Mouse (Mus musculus): ENCODE data around the gene Gli2. TPM values are rescaled to one million over a fixed set of nuclear protein-coding genes. Genes with fewer than 3 reads are reported as not detected.

The Gli2 gene
- polyA plus RNA-seq, 1 experiment from 2014 or later = 1.1 TPM

GRCm38 (mm10) chr1:118952318-118952717 is 101.1 kb downstream of the Gli2 start:
- H3K9me3 ChIP-seq (replicated peaks; ENCODE audit: control insufficient read depth, low read length, poor library complexity, severe bottlenecking) = no peaks in the 10 kb centered on the region
- no peak overlapping the region for H3K4me3 ChIP-seq (ENCODE audit: low read depth, low read length)
- no peak for ATAC-seq
- no peaks in the 10 kb centered on the region for H3K27me3 ChIP-seq (ENCODE audit: control insufficient read depth, insufficient read depth, low read depth, low read length)
- 53% methylated on average over 5 of the region's 5 CpGs for WGBS
- H3K9ac ChIP-seq (ENCODE audit: low read depth, low read length) = no peak overlapping the region
- H3K27ac ChIP-seq (ENCODE audit: low read length) = no peak overlapping the region; the same call in 1 of the 2 replicates
- H3K4me1 ChIP-seq (ENCODE audit: control insufficient read depth, insufficient read depth, low read length) = peaks cover 7% of the 10 kb centered on the region
- no peak overlapping the region for H3K4me2 ChIP-seq (ENCODE audit: low read length)
- no peaks in the 10 kb centered on the region for H3K36me3 ChIP-seq (ENCODE audit: control insufficient read depth, insufficient read depth, low read length)

- Histone ChIP-seq H3K4me1 (ENCODE audit: control insufficient read depth, insufficient read depth, low read length) (no peaks in the 10 kb centered on the region), H3K36me3 (ENCODE audit: control insufficient read depth, insufficient read depth, low read length) (no peaks in the 10 kb centered on the region), H3K27me3 (ENCODE audit: control insufficient read depth, insufficient read depth, low read depth, low read length) (no peaks in the 10 kb centered on the region), H3K27ac (ENCODE audit: low read length) (no peak overlapping the region), H3K9me3 (replicated peaks; ENCODE audit: control insufficient read depth, low read length, poor library complexity, severe bottlenecking) (no peaks in the 10 kb centered on the region), H3K4me3 (ENCODE audit: low read depth, low read length) (no peak overlapping the region), H3K4me2 (ENCODE audit: low read length) (no peak overlapping the region), H3K9ac (ENCODE audit: low read depth, low read length) (no peak overlapping the region)
- no peak for ATAC-seq
- WGBS = 45% methylated on average over 2 of the region's 2 CpGs
Observed at GRCm38 (mm10) chr1:118948407-118948806, 105.0 kb downstream of the Gli2 start.

GRCm38 (mm10) chr1:118947221-118947620 is 106.2 kb downstream of the Gli2 start:
- ATAC-seq = no peak
- H3K4me2 ChIP-seq (ENCODE audit: low read length) = no peak overlapping the region
- H3K36me3 ChIP-seq (ENCODE audit: control insufficient read depth, insufficient read depth, low read length) = no peaks in the 10 kb centered on the region
- WGBS = 83% methylated on average over 4 of the region's 4 CpGs
- H3K4me3 ChIP-seq (ENCODE audit: low read depth, low read length) = no peak overlapping the region
- H3K9ac ChIP-seq (ENCODE audit: low read depth, low read length) = no peak overlapping the region
- no peaks in the 10 kb centered on the region for H3K4me1 ChIP-seq (ENCODE audit: control insufficient read depth, insufficient read depth, low read length)
- no peaks in the 10 kb centered on the region for H3K9me3 ChIP-seq (replicated peaks; ENCODE audit: control insufficient read depth, low read length, poor library complexity, severe bottlenecking)
- H3K27ac ChIP-seq (ENCODE audit: low read length) = no peak overlapping the region
- H3K27me3 ChIP-seq (ENCODE audit: control insufficient read depth, insufficient read depth, low read depth, low read length) = no peaks in the 10 kb centered on the region

- Histone ChIP-seq H3K9ac (ENCODE audit: low read depth, low read length) (no peak overlapping the region), H3K4me2 (ENCODE audit: low read length) (no peak overlapping the region), H3K9me3 (replicated peaks; ENCODE audit: control insufficient read depth, low read length, poor library complexity, severe bottlenecking) (no peaks in the 10 kb centered on the region), H3K4me3 (ENCODE audit: low read depth, low read length) (no peak overlapping the region), H3K36me3 (ENCODE audit: control insufficient read depth, insufficient read depth, low read length) (no peaks in the 10 kb centered on the region), H3K27me3 (ENCODE audit: control insufficient read depth, insufficient read depth, low read depth, low read length) (no peaks in the 10 kb centered on the region), H3K4me1 (ENCODE audit: control insufficient read depth, insufficient read depth, low read length) (peaks cover 7% of the 10 kb centered on the region; the same call in 1 of the 2 replicates), H3K27ac (ENCODE audit: low read length) (peak overlapping the region; percentile 52)
- WGBS = 36% methylated on average over 8 of the region's 8 CpGs
- ATAC-seq = peak; percentile 73
Observed at GRCm38 (mm10) chr1:118941336-118941735, 112.1 kb downstream of the Gli2 start.

- H3K9me3 ChIP-seq (replicated peaks; ENCODE audit: control insufficient read depth, low read length, poor library complexity, severe bottlenecking) = no peaks in the 10 kb centered on the region
- H3K4me2 ChIP-seq (ENCODE audit: low read length) = no peak overlapping the region
- H3K4me1 ChIP-seq (ENCODE audit: control insufficient read depth, insufficient read depth, low read length) = peaks cover 11% of the 10 kb centered on the region; the same call in 1 of the 2 replicates
- no peak overlapping the region for H3K9ac ChIP-seq (ENCODE audit: low read depth, low read length)
- no peaks in the 10 kb centered on the region for H3K36me3 ChIP-seq (ENCODE audit: control insufficient read depth, insufficient read depth, low read length)
- H3K4me3 ChIP-seq (ENCODE audit: low read depth, low read length) = no peak overlapping the region
- 33% methylated on average over 5 of the region's 5 CpGs for WGBS
- no peaks in the 10 kb centered on the region for H3K27me3 ChIP-seq (ENCODE audit: control insufficient read depth, insufficient read depth, low read depth, low read length)
- ATAC-seq = no peak
- no peak overlapping the region for H3K27ac ChIP-seq (ENCODE audit: low read length)
Observed at GRCm38 (mm10) chr1:118940269-118940840, 113.1 kb downstream of the Gli2 start.

GRCm38 (mm10) chr1:118938206-118938605 is 115.2 kb downstream of the Gli2 start:
- Histone ChIP-seq H3K9ac (ENCODE audit: low read depth, low read length) (no peak overlapping the region), H3K36me3 (ENCODE audit: control insufficient read depth, insufficient read depth, low read length) (no peaks in the 10 kb centered on the region), H3K9me3 (replicated peaks; ENCODE audit: control insufficient read depth, low read length, poor library complexity, severe bottlenecking) (no peaks in the 10 kb centered on the region), H3K27ac (ENCODE audit: low read length) (no peak overlapping the region), H3K4me2 (ENCODE audit: low read length) (no peak overlapping the region), H3K27me3 (ENCODE audit: control insufficient read depth, insufficient read depth, low read depth, low read length) (no peaks in the 10 kb centered on the region), H3K4me1 (ENCODE audit: control insufficient read depth, insufficient read depth, low read length) (peaks cover 11% of the 10 kb centered on the region; the same call in 1 of the 2 replicates), H3K4me3 (ENCODE audit: low read depth, low read length) (no peak overlapping the region)
- no peak for ATAC-seq
- WGBS = 68% methylated on average over 4 of the region's 4 CpGs

GRCm38 (mm10) chr1:118936108-118936507 is 117.3 kb downstream of the Gli2 start:
- Histone ChIP-seq H3K27ac (ENCODE audit: low read length) (no peak overlapping the region), H3K36me3 (ENCODE audit: control insufficient read depth, insufficient read depth, low read length) (no peaks in the 10 kb centered on the region), H3K9me3 (replicated peaks; ENCODE audit: control insufficient read depth, low read length, poor library complexity, severe bottlenecking) (no peaks in the 10 kb centered on the region), H3K27me3 (ENCODE audit: control insufficient read depth, insufficient read depth, low read depth, low read length) (no peaks in the 10 kb centered on the region), H3K4me2 (ENCODE audit: low read length) (no peak overlapping the region), H3K4me1 (ENCODE audit: control insufficient read depth, insufficient read depth, low read length) (peaks cover 8% of the 10 kb centered on the region; the same call in 1 of the 2 replicates), H3K4me3 (ENCODE audit: low read depth, low read length) (no peak overlapping the region), H3K9ac (ENCODE audit: low read depth, low read length) (no peak overlapping the region)
- WGBS = 15% methylated on average over 4 of the region's 4 CpGs
- ATAC-seq = 0 out of 2 replicates have a peak, but pooled peaks have one; percentile 29

- Histone ChIP-seq H3K36me3 (ENCODE audit: control insufficient read depth, insufficient read depth, low read length) (no peaks in the 10 kb centered on the region), H3K9me3 (replicated peaks; ENCODE audit: control insufficient read depth, low read length, poor library complexity, severe bottlenecking) (no peaks in the 10 kb centered on the region), H3K4me2 (ENCODE audit: low read length) (no peak overlapping the region), H3K9ac (ENCODE audit: low read depth, low read length) (no peak overlapping the region), H3K27me3 (ENCODE audit: control insufficient read depth, insufficient read depth, low read depth, low read length) (no peaks in the 10 kb centered on the region), H3K27ac (ENCODE audit: low read length) (no peak overlapping the region), H3K4me1 (ENCODE audit: control insufficient read depth, insufficient read depth, low read length) (peaks cover 8% of the 10 kb centered on the region; the same call in 1 of the 2 replicates), H3K4me3 (ENCODE audit: low read depth, low read length) (no peak overlapping the region)
- 44% methylated on average over 6 of the region's 6 CpGs for WGBS
- ATAC-seq = no peak
Observed at GRCm38 (mm10) chr1:118935518-118935917, 117.9 kb downstream of the Gli2 start.

- Histone ChIP-seq H3K27ac (ENCODE audit: low read length) (no peak overlapping the region), H3K4me2 (ENCODE audit: low read length) (no peak overlapping the region), H3K9ac (ENCODE audit: low read depth, low read length) (no peak overlapping the region), H3K36me3 (ENCODE audit: control insufficient read depth, insufficient read depth, low read length) (no peaks in the 10 kb centered on the region), H3K9me3 (replicated peaks; ENCODE audit: control insufficient read depth, low read length, poor library complexity, severe bottlenecking) (no peaks in the 10 kb centered on the region), H3K27me3 (ENCODE audit: control insufficient read depth, insufficient read depth, low read depth, low read length) (no peaks in the 10 kb centered on the region), H3K4me3 (ENCODE audit: low read depth, low read length) (no peak overlapping the region), H3K4me1 (ENCODE audit: control insufficient read depth, insufficient read depth, low read length) (peaks cover 4% of the 10 kb centered on the region; the same call in 1 of the 2 replicates)
- ATAC-seq = no peak
- 97% methylated on average over 5 of the region's 5 CpGs for WGBS
Observed at GRCm38 (mm10) chr1:118932167-118932566, 121.3 kb downstream of the Gli2 start.

Data from midbrain, embryonic 16.5 days (tissue).